Mouse (Mus musculus): ENCODE results near the gene Nxpe4. TPM values are rescaled to one million over a fixed set of nuclear protein-coding genes. Genes with fewer than 3 reads are reported as not detected.

Nxpe4 gene
- polyA plus RNA-seq, 1 experiment from 2014 or later = 8.4 TPM

GRCm38 (mm10) chr9:48421561-48421960 lies 259.7 kb downstream of the Nxpe4 start:
- H3K9me3 ChIP-seq = no peaks in the 10 kb centered on the region
- 92% methylated on average over 2 of the region's 2 CpGs for WGBS

GRCm38 (mm10) chr9:48422382-48422781 lies 260.6 kb downstream of the Nxpe4 start:
- no peaks in the 10 kb centered on the region for H3K9me3 ChIP-seq
- H3K9ac ChIP-seq = no peak overlapping the region
- no peaks in the 10 kb centered on the region for H3K4me1 ChIP-seq
- 89% methylated on average over 8 of the region's 8 CpGs for WGBS
- H3K27ac ChIP-seq = no peak overlapping the region
- H3K4me3 ChIP-seq = no peak overlapping the region
- H3K27me3 ChIP-seq (replicated peaks) = no peaks in the 10 kb centered on the region
- no peak overlapping the region for H3K4me2 ChIP-seq
- ATAC-seq (replicated peaks) = no peak
- H3K36me3 ChIP-seq (replicated peaks) = no peaks in the 10 kb centered on the region

More at GRCm38 (mm10) chr9:48421561-48421960, 259.7 kb downstream of the Nxpe4 start:
- Histone ChIP-seq H3K4me2 (no peak overlapping the region), H3K27me3 (replicated peaks) (no peaks in the 10 kb centered on the region), H3K9ac (no peak overlapping the region), H3K36me3 (replicated peaks) (no peaks in the 10 kb centered on the region), H3K4me3 (no peak overlapping the region), H3K4me1 (no peaks in the 10 kb centered on the region), H3K27ac (no peak overlapping the region)
- ATAC-seq (replicated peaks) = no peak

- Histone ChIP-seq H3K9me3 (no peaks in the 10 kb centered on the region), H3K36me3 (replicated peaks) (no peaks in the 10 kb centered on the region), H3K9ac (no peak overlapping the region), H3K4me1 (no peaks in the 10 kb centered on the region), H3K4me3 (no peak overlapping the region), H3K27ac (no peak overlapping the region), H3K4me2 (no peak overlapping the region), H3K27me3 (replicated peaks) (no peaks in the 10 kb centered on the region)
- no peak for ATAC-seq (replicated peaks)
- 48% methylated on average over 1 of the region's 1 CpGs for WGBS
Measured at GRCm38 (mm10) chr9:48423256-48423655, 261.4 kb downstream of the Nxpe4 start.

GRCm38 (mm10) chr9:48427176-48427575 lies 265.4 kb downstream of the Nxpe4 start:
- Histone ChIP-seq H3K36me3 (replicated peaks) (no peaks in the 10 kb centered on the region), H3K27me3 (replicated peaks) (no peaks in the 10 kb centered on the region), H3K4me2 (no peak overlapping the region), H3K4me3 (no peak overlapping the region), H3K4me1 (no peaks in the 10 kb centered on the region), H3K9ac (no peak overlapping the region), H3K27ac (no peak overlapping the region), H3K9me3 (no peaks in the 10 kb centered on the region)
- 93% methylated on average over 7 of the region's 7 CpGs for WGBS
- ATAC-seq (replicated peaks) = no peak

- Histone ChIP-seq H3K9ac (no peak overlapping the region), H3K4me2 (no peak overlapping the region), H3K9me3 (no peaks in the 10 kb centered on the region), H3K4me3 (no peak overlapping the region), H3K4me1 (no peaks in the 10 kb centered on the region), H3K27ac (no peak overlapping the region), H3K36me3 (replicated peaks) (no peaks in the 10 kb centered on the region), H3K27me3 (replicated peaks) (no peaks in the 10 kb centered on the region)
- 86% methylated on average over 8 of the region's 8 CpGs for WGBS
- ATAC-seq (replicated peaks) = no peak
Measured at GRCm38 (mm10) chr9:48432449-48432848, 270.6 kb downstream of the Nxpe4 start.

GRCm38 (mm10) chr9:48443873-48444272 lies 282.1 kb downstream of the Nxpe4 start:
- H3K36me3 ChIP-seq (replicated peaks) = no peaks in the 10 kb centered on the region
- H3K9me3 ChIP-seq = no peaks in the 10 kb centered on the region
- H3K27me3 ChIP-seq (replicated peaks) = no peaks in the 10 kb centered on the region
- no peak overlapping the region for H3K27ac ChIP-seq
- H3K4me3 ChIP-seq = no peak overlapping the region
- 95% methylated on average over 1 of the region's 1 CpGs for WGBS
- no peak for ATAC-seq (replicated peaks)
- no peaks in the 10 kb centered on the region for H3K4me1 ChIP-seq
- H3K9ac ChIP-seq = no peak overlapping the region
- H3K4me2 ChIP-seq = no peak overlapping the region

- H3K36me3 ChIP-seq (replicated peaks) = no peaks in the 10 kb centered on the region
- no peak overlapping the region for H3K4me3 ChIP-seq
- H3K27ac ChIP-seq = no peak overlapping the region
- ATAC-seq (replicated peaks) = no peak
- no peaks in the 10 kb centered on the region for H3K4me1 ChIP-seq
- H3K9ac ChIP-seq = no peak overlapping the region
- H3K4me2 ChIP-seq = no peak overlapping the region
- WGBS = 88% methylated on average over 2 of the region's 2 CpGs
- no peaks in the 10 kb centered on the region for H3K9me3 ChIP-seq
- no peaks in the 10 kb centered on the region for H3K27me3 ChIP-seq (replicated peaks)
Measured at GRCm38 (mm10) chr9:48444821-48445220, 283.0 kb downstream of the Nxpe4 start.

- ATAC-seq (replicated peaks) = no peak
- Histone ChIP-seq H3K36me3 (replicated peaks) (no peaks in the 10 kb centered on the region), H3K27ac (no peak overlapping the region), H3K9ac (no peak overlapping the region), H3K9me3 (no peaks in the 10 kb centered on the region), H3K4me1 (no peaks in the 10 kb centered on the region), H3K4me2 (no peak overlapping the region), H3K27me3 (replicated peaks) (no peaks in the 10 kb centered on the region), H3K4me3 (no peak overlapping the region)
- WGBS = 47% methylated on average over 5 of the region's 5 CpGs
Measured at GRCm38 (mm10) chr9:48447783-48448209, 286.0 kb downstream of the Nxpe4 start.

Other genes starting within 250 kb of the Nxpe4 start
- gene Nxpe2, start 191.4 kb downstream of the Nxpe4 start, polyA plus RNA-seq (2015; fragmentation: Nextera tagmentation; extraction: Ambion mirVana) = 0.38 and 0.54 TPM in 2 replicates

Data from midbrain, embryonic 15.5 days (tissue).